Mouse (Mus musculus) heart, adult 11 months (tissue): ENCODE measurements at regions not wholly inside any gene's neighbourhood (a gene's known extent, or its start where the extent isn't known, plus 50 kb on each side); places are given as distances from the start of the nearest gene placed in this dataset.

Source experiments
- DNase-seq: peaks from one replicate; pipeline ENCODE4 v3.0.0; 2022

DNA sequence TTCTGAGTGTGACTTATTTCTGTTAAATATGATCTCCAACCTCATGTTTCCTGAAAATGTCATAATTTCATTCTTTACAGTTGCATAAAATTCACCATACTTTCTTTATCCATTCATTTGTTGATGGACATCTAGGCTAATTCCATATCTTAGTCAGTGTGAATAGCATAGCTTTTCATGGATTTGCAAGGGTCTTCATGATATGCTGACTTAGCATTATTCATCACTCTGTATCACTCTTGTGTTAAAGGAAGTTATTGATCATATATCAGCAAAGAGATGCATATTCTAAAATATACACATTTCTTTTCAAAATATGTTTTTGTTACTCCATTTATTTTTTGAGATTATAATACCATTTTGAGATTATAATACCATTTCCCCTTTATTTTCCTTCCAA is 107.4 kb downstream of the Ect2 start:
- DNase-seq = no peak

DNA sequence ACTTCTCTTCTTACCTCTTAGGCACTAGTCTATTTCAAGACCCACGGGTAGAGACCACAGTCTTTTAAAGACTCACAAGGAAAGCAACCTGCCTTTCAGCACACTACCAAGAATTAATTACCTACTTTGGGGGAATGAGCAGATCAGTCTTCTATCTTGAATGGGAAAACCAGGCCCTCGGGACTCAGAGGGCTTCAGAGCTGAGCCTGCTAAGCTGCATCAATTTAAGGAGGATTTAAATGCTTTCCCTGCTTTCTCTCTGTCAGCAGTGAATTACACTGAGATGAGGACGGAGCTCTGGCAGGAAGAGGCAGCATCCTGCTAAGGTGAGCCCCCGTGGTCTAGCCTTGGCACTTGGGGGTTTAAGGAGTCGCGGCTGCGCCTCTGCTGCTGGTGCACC is 108.9 kb downstream of the Ect2 start:
- DNase-seq = peak; percentile 71
